Mouse (Mus musculus) gastrocnemius, postnatal 36 days (tissue): ENCODE data around the gene Gipc3. TPM values are rescaled to one million over a fixed set of nuclear protein-coding genes. Genes with fewer than 3 reads are reported as not detected.

Experiments
- DNase-seq, 2 experiments: peaks; one replicate each; pipeline ENCODE4 v3.0.0; 2022
- intact Hi-C: fragments of 180-260 bp; cut with DNase I; formaldehyde crosslinking; loops from one replicate; pipeline ENCODE4 v1.15.1; 2025
- microRNA-seq, 2 experiments: library from miRNA; unstranded; fragments of <30 nt; microRNA quantifications; one replicate each; pipeline ENCODE4 v1.2.0; 2021
- total RNA-seq, 2 experiments: library from RNA; stranded (reverse); gene quantifications; 2 replicates each; pipeline ENCODE4 v1.2.3; 2021

The Gipc3 gene
- total RNA-seq, 2 experiments from 2014 or later: 1.1 to 1.3 TPM

DNA sequence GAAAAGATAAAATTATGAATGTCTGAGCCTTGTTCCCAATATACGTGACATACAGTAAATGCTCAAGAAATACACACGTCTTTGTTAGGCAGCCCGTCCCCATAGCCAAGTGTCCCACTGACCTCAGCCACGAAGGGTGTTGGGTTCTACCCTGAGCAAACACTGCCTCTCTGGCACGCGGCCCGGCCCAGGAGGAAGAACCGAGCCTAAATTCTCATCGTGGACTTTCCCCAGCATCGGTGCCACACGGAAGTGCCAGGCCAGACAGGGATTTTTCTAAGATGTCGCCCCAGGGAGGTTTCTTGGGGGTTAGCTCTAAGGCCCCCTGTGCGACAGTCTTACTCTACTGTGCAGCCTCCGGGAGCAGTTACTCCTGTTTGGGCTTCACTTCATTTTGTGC lies 53.3 kb downstream of the Gipc3 start:
- intact Hi-C loops: loop anchor here (2.0 to 5.0 kb wide), 3 partner anchors 15 to 162 kb away; no protein-coding TSS in a partner anchor
- DNase-seq: no peak

GRCm38 (mm10) chr10:81289278-81289677 lies 53.8 kb downstream of the Gipc3 start:
- intact Hi-C loops: loop anchor here (2.0 to 5.0 kb wide), 3 partner anchors 16 to 163 kb away; no protein-coding TSS in a partner anchor

GRCm38 (mm10) chr10:81288601-81289000 lies 54.5 kb downstream of the Gipc3 start:
- no peak for DNase-seq
- intact Hi-C loops: loop anchor here (2.0 to 5.0 kb wide), 3 partner anchors 16 to 164 kb away; no protein-coding TSS in a partner anchor

More at GRCm38 (mm10) chr10:81289278-81289677, 53.8 kb downstream of the Gipc3 start:
- DNase-seq: peak; percentile 56 to 60

DNA sequence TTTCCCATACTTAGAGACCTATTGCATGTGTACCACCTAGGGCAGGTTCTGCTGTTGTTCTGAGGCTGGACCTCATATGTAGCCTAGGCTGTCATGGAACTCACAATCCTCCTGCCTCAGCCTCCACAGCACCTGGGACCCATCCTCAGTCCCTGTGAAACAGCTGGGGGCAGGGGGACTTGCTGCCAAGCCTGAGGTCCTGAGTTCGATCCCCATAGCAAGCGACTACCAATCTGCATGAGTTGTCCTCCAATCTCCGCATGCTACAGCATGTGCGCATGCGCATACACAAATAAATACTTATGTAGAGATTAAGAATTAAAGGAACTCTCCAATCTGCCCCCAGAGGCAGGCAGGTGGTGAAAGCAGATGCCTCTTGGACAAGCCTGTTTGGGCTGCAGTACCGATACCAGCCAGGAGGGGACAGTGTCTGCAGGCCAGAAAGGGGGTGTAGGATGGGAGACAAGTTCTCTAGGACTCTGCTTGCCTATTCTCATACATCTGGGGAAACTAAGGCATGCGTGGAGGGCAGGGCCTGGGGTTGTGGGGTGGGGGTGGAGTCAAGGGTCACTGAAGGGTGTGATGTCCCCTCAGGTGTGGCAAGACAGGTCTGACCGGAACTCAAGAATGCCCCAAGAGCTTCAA lies 55.4 kb downstream of the Gipc3 start:
- intact Hi-C loops: loop anchor here (2.0 to 5.0 kb wide), 3 partner anchors 17 to 165 kb away; no protein-coding TSS in a partner anchor
- peak in 1 of 2 experiments; percentile 59 for DNase-seq

DNA sequence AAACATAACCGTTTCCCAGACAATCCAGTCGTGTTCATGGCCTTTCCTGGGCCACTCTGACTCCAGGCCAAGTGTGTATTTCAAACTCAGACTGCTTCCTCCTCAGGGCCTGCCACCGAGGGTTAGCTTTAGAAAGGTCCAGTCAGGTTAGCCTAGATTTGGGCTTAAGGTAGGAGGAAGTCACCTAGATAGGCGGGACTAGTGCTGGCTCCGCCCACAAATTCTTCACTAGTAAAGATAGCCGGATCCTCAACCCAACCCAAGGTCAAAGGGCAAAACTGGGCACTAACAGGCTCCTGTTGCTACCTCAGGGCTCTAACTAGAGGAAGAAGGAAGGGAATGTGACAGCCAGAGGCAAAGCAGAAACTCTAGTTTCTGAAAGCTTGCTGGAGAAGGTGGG lies 56.5 kb downstream of the Gipc3 start:
- intact Hi-C loops: loop anchor here (5.0 kb wide), 1 partner anchor 166 kb away; no protein-coding TSS in a partner anchor
- DNase-seq: no peak

GRCm38 (mm10) chr10:81285694-81286450 lies 57.2 kb downstream of the Gipc3 start:
- intact Hi-C loops: loop anchor here (5.0 kb wide), 1 partner anchor 166 kb away; no protein-coding TSS in a partner anchor
- peak; percentile 82 to 84 for DNase-seq

Small RNAs within 50 kb of the gene (microRNA-seq; reads per million reads assigned to microRNA genes)
- 0 to 0.74 reads per million in 2 experiments for gene Mir6913

Other genes with a start within 250 kb of the Gipc3 start
- under 1 TPM in 1 of 2 experiments, not detected in 1; 0.23 TPM for gene Creb3l3, start 244.4 kb downstream of the Gipc3 start, total RNA-seq
- 100 to 1,000 TPM; 160 to 174 TPM for gene Map2k2, start 237.4 kb downstream of the Gipc3 start, total RNA-seq
- gene Zbtb7a, start 208.0 kb downstream of the Gipc3 start, total RNA-seq: 10 to 100 TPM; 22.4 to 27.8 TPM
- 10 to 100 TPM; 14.0 to 16.3 TPM for gene Pias4, start 175.3 kb downstream of the Gipc3 start, total RNA-seq
- gene Eef2, start 166.6 kb downstream of the Gipc3 start, total RNA-seq: 100 to 1,000 TPM; 880 to 957 TPM
- gene Dapk3, start 160.3 kb downstream of the Gipc3 start, total RNA-seq: 10 to 100 TPM; 21.1 to 23.9 TPM
- not detected for gene 4930442H23Rik, start 159.4 kb downstream of the Gipc3 start, total RNA-seq
- 10 to 100 TPM; 44.9 to 76.8 TPM for gene Nmrk2, start 141.2 kb downstream of the Gipc3 start, total RNA-seq
- not detected for gene Atcay, start 112.4 kb downstream of the Gipc3 start, total RNA-seq
- 1 to 10 TPM; 1.9 TPM for gene Zfr2, start 110.1 kb downstream of the Gipc3 start, total RNA-seq
- gene Matk, start 90.3 kb downstream of the Gipc3 start, total RNA-seq: under 1 TPM in 1 of 2 experiments, not detected in 1; 0.22 TPM
- 10 to 100 TPM; 90.6 to 91.0 TPM for gene Mrpl54, start 76.3 kb downstream of the Gipc3 start, total RNA-seq
- 100 to 1,000 TPM in 1 of 2 experiments, 10 to 100 TPM in 1; 98.5 to 102 TPM for gene Apba3, start 76.3 kb downstream of the Gipc3 start, total RNA-seq
- gene Tjp3, start 51.7 kb downstream of the Gipc3 start, total RNA-seq: not detected
- 10 to 100 TPM; 21.4 to 23.2 TPM for gene Pip5k1c, start 50.3 kb downstream of the Gipc3 start, total RNA-seq
- 10 to 100 TPM in 1 of 2 experiments, 1 to 10 TPM in 1; 7.6 to 10.2 TPM for gene Cactin, start 22.2 kb downstream of the Gipc3 start, total RNA-seq
- under 1 TPM; 0.87 to 0.99 TPM for gene Tbxa2r, start 14.5 kb downstream of the Gipc3 start, total RNA-seq
- 10 to 100 TPM; 19.7 to 20.9 TPM for gene Hmg20b, start 7.2 kb upstream of the Gipc3 start, total RNA-seq
- gene Mfsd12, start 14.2 kb upstream of the Gipc3 start, total RNA-seq: 1 to 10 TPM; 2.2 to 2.6 TPM
- gene 4930404N11Rik, start 22.6 kb upstream of the Gipc3 start, total RNA-seq: under 1 TPM; 0.37 to 0.41 TPM
- 10 to 100 TPM; 14.2 to 15.9 TPM for gene Fzr1, start 35.2 kb upstream of the Gipc3 start, total RNA-seq
- gene Dohh, start 41.2 kb upstream of the Gipc3 start, total RNA-seq: 10 to 100 TPM; 36.5 to 42.5 TPM
- 1 to 10 TPM in 1 of 2 experiments, under 1 TPM in 1; 0.89 to 1.2 TPM for gene Gm48551, start 41.2 kb upstream of the Gipc3 start, total RNA-seq
- under 1 TPM; 0.59 to 0.77 TPM for gene Gm48552, start 45.7 kb upstream of the Gipc3 start, total RNA-seq
- under 1 TPM; 0.37 to 0.38 TPM for gene Smim24, start 49.8 kb upstream of the Gipc3 start, total RNA-seq
- 100 to 1,000 TPM; 219 to 237 TPM for gene Nfic, start 112.4 kb upstream of the Gipc3 start, total RNA-seq
- not detected for gene Celf5, start 139.4 kb upstream of the Gipc3 start, total RNA-seq
- gene Ncln, start 153.1 kb upstream of the Gipc3 start, total RNA-seq: 10 to 100 TPM; 42.1 to 44.9 TPM
- gene S1pr4, start 156.9 kb upstream of the Gipc3 start, total RNA-seq: 1 to 10 TPM in 1 of 2 experiments, under 1 TPM in 1; 0.46 to 1.5 TPM
- gene Gna15, start 181.0 kb upstream of the Gipc3 start, total RNA-seq: under 1 TPM in 1 of 2 experiments, not detected in 1; 0.20 TPM
- gene Gna11, start 201.9 kb upstream of the Gipc3 start, total RNA-seq: 10 to 100 TPM; 23.6 TPM
- 100 to 1,000 TPM; 847 to 848 TPM for gene Aes, start 216.2 kb upstream of the Gipc3 start, total RNA-seq
- 1 to 10 TPM; 4.4 to 4.7 TPM for gene Tle2, start 231.3 kb upstream of the Gipc3 start, total RNA-seq